Mouse (Mus musculus): ENCODE measurements at regions not wholly inside any gene's neighbourhood (a gene's known extent, or its start where the extent isn't known, plus 50 kb on each side); places are given as distances from the start of the nearest gene placed in this dataset.

DNA sequence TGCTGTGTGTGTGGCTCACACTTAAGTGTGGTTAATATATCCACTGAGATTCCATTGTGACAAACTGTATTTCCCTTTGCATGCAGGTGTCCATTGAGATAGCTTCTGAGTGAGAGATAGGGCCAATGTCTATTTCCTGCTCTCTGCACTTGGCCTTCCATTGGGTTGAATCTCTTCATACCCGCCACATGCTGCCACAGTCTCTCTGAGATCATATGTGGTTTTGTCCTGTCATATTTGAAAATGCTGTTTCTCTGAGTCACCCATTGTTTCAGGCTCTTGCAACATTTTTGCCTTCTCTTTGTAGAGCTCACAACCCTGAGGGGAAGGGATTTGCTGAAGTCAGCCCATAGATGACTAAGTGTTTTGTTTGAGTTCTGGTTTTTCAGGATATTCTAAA, 2081.3 kb downstream of the Olfm4 start:
- CTCF ChIA-PET: no interaction called here

DNA sequence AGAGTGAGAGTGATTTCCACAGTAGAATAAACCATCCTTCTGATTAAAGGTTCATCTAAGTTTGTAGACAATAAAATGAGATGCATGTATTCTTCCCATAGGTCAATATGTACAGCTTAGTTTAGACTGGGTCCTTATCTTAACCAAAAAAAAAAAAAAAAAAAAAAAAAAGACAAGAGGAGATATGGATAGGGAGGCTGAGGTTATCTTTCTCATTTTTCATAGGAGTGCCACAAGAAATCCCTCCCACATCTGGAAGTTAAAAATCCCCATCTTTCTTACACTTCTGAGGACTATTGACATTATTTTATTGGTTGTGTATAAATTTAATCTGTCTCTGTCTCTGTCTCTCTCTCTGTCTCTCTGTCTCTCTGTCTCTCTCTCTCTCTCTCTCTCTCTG, 2117.8 kb downstream of the Olfm4 start:
- CTCF ChIA-PET: interaction anchor here (0.6 kb wide), 1 partner anchor 81 kb away, joined by 4 read pairs; no protein-coding TSS in a partner anchor

DNA sequence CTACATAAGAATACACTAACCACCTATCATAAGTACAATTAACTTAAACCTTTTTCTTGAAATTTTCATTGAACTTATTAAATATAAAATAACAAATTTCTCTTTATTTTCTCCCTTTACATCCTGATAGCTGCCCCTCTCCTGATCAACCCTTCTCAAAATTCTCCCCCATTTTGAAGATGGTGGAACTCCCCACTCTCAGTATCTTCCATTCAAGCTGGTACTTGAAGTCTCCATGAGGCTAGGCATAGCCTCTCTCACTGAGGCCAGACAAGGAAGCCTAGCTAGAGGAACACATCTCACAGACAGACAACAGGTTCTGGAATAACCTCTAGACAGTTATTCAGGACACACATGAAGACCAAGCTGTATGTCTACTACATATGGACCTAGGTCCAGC, 2129.0 kb downstream of the Olfm4 start:
- CTCF ChIA-PET: no interaction called here

DNA sequence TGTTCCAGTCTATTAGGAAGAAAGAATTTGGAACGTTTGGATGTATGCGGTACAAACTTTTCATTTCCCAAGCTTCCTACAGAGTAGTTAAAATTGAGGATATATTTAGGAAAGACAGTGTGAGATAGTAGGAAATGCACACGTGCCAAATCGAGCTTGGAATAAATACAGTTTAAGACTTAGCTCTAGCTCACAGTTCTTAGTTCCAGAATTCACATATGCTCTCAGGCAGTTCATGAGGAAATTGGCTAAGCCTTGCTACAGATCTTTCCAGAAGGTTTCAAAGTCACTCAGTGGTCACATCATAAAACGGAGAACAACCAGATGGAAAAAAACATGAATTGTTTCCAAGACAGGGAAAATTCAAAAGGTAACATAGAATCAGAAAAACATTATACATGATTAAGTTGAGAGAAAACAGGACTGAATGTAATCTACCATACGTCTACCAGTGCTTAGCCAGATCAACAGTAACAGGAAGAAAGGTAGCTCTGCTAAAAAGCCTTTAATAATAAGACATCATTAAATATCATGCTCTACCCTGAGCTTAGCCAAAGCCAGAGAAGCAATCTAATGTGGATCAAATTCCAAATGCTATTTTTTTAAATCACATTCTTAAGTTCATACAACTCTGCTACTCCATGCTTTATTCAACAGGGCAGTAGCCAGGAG, 2165.1 kb downstream of the Olfm4 start:
- CTCF ChIA-PET: no interaction called here

DNA sequence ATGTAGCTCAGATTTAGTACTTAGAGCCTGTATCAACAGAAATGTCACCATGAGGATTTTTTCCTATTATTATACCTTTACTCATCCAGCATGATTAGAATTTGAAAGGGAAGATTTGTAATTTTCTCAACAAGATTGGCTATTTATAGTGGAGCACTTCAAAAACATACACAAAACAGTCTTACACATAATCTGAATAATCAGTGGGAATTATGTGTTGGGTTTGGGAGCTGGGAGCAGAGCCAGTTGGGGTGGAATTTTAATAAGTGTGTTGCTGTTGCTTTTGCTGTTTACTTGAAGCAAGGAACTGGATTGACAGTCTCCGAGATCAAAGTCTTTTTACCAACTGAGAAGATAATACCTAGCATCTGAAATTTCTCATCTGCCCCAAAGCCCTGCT, 2201.5 kb downstream of the Olfm4 start:
- CTCF ChIA-PET: no interaction called here

DNA sequence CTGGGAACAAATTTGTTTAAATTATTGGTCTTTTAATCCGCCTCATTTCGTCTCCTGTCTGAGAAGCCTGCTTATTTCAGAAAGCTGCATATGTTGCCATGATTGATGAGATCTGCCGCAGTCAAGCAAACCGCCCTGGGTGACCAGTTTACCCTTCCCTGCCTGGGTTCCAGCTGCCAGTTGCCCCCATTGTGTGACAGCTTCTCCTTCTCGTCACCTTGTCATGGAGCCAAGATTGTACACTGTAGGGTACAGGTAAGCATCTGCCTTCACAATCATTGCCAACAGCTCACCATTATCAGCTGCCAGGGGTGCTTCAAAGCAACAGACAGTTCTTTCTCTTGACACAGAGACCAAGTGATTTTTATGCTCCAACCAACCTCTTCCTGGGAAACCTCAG, 2226.5 kb downstream of the Olfm4 start:
- CTCF ChIA-PET: interaction anchor here (0.6 kb wide), 1 partner anchor 1854 kb away, joined by 3 read pairs; no protein-coding TSS in a partner anchor

DNA sequence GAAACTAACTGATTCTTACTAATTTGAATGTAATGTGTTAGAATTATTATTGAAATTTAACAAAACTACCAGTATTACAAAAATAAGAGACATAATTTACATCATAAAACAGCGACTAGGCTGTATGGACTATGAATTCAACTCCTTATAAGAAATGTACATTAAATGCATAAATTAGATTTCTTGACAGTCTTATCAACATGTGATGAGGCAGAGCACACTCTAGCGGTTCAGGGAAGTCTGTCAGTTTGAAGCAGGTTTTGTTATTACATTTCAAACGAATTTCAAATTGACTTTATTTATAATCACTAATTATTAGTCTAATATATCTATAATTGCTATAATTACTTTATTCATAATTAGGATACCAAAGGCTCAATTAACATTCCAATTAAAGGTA, 2214.8 kb upstream of the Pcdh17 start:
- CTCF ChIA-PET: no interaction called here

DNA sequence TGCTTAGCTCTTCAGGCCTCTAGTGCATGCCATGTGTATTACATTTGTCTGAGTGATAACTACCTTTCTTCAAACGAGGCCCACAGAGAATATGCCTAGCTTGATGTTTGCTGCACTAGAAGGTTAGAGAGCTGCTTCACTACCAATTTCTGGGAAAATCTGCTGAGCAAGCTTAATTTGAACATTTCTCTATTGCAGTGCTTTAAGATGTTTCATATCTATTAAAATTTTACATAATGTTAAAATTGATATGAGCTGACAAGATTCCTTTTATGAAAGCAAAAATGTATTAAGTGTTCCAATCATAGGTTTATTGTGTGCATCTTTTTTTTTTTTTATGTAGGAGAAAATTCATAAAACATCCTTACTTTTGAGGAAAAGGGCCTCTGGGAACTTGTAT, 2207.1 kb upstream of the Pcdh17 start:
- CTCF ChIA-PET: no interaction called here

DNA sequence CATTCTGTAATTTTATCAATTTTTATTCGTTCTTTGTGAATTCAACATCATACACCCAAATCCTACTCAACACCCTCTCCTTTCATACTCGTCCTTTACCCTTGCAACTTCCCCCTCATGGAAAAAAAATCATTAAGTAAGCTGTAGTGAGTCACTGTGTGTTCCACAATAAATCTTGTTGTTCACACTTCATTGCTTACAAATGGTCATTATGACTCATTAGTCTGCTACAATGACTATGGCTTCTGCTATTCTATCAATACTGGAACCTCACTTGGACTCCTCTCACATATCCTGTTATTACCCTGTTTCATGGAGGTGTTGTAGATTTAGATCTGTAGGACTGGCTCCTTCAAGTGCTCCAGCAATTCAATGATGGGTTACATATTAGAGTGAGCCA, 2200.0 kb upstream of the Pcdh17 start:
- CTCF ChIA-PET: no interaction called here

DNA sequence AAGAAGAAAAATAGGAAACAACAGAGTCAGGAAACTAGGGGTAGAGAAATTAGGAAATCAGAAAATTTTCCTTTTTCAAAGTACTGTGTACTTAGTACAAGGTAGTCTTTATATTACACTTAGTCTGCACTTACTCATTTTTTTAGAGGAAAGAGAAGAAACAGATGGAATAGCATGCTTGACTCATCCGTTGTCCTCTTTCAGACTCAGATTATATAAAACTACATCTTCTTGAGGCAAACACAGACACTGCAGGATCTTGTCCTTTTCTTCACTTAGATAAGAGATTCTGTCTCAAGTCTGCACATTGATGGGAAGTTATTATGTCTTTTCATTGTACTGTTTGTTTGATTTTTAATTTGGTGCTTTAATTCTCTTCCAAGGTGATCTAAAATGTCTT, 2198.5 kb upstream of the Pcdh17 start:
- CTCF ChIA-PET: no interaction called here

All from spleen, embryonic (tissue).